Mouse (Mus musculus) lung, postnatal 0 days (tissue): ENCODE results near the gene 2810459M11Rik. TPM values are rescaled to one million over a fixed set of nuclear protein-coding genes. Genes with fewer than 3 reads are reported as not detected.

Source experiments
- ATAC-seq: fragments of 200-750 bp; cut with Nextera tagmentation; 2 replicates; pipeline ENCODE4 v1.8.0; 2017; ENCODE audit warnings: moderate library complexity
- DNase-seq: peaks from one replicate; pipeline ENCODE4 v3.0.0-alpha.2; 2016; ENCODE audit warnings: low spot score
- H3K27ac ChIP-seq: fragments of 300-500 bp; sonication (generic); 2 replicates; pipeline ENCODE4 v1.5.1; 2014; ENCODE audit warnings: antibody characterized with exemption, mild to moderate bottlenecking, low read length, mixed read lengths
- H3K27me3 ChIP-seq: fragments of 300-500 bp; sonication (generic); replicated peaks from 2 replicates; pipeline ENCODE4 v1.6.1; 2014; ENCODE audit warnings: low read length, mixed read lengths; ENCODE audit not compliant: insufficient read depth
- H3K36me3 ChIP-seq: fragments of 300-500 bp; sonication (generic); 2 replicates; pipeline ENCODE4 v1.6.1; 2014; ENCODE audit warnings: low read length, mixed read lengths; ENCODE audit not compliant: insufficient read depth
- H3K4me1 ChIP-seq: fragments of 300-500 bp; sonication (generic); 2 replicates; pipeline ENCODE4 v1.6.1; 2014; ENCODE audit warnings: antibody characterized with exemption, low read depth, low read length, mixed read lengths; ENCODE audit not compliant: insufficient read depth
- H3K4me2 ChIP-seq: fragments of 300-500 bp; sonication (generic); replicated peaks from 2 replicates; pipeline ENCODE4 v1.6.1; 2014; ENCODE audit warnings: low read depth, mild to moderate bottlenecking, low read length, moderate library complexity, mixed read lengths
- H3K4me3 ChIP-seq: fragments of 300-500 bp; sonication (generic); 2 replicates; pipeline ENCODE4 v1.5.1; 2014; ENCODE audit warnings: low read depth, low read length
- H3K9ac ChIP-seq: fragments of 300-500 bp; sonication (generic); replicated peaks from 2 replicates; pipeline ENCODE4 v1.6.1; 2014; ENCODE audit warnings: low read depth, mild to moderate bottlenecking
- H3K9me3 ChIP-seq: fragments of 300-500 bp; sonication (generic); 2 replicates; pipeline ENCODE4 v1.6.1; 2016; ENCODE audit warnings: low read length, mixed read lengths
- CTCF ChIP-seq: IDR thresholded peaks from 2 replicates; pipeline ENCODE4 v1.5.1; 2016; ENCODE audit warnings: antibody characterized with exemption, mild to moderate bottlenecking
- EP300 ChIP-seq: IDR thresholded peaks from 2 replicates; pipeline ENCODE4 v1.6.1; 2016; ENCODE audit warnings: antibody characterized with exemption, mild to moderate bottlenecking, control low read depth
- WGBS: fragments of 180-500 bp; shearing (Covaris S2); extraction: QIAGEN DNeasy Blood & Tissue Kit; methylation state at CpG from one replicate; pipeline ENCODE4 v1.1.7; 2014; 5-methylcytosine and 5-hydroxymethylcytosine counted together
- polyA plus RNA-seq: library from polyadenylated mRNA; unstranded; fragments of >200 nt; fragmentation: Nextera tagmentation; extraction: Ambion mirVana; gene quantifications from 2 replicates; pipeline ENCODE4 v1.2.1, GENCODE M21; 2015

Gene 2810459M11Rik
- polyA plus RNA-seq, 1 experiment from 2014 or later = 0.41 TPM

GRCm38 (mm10) chr1:86038191-86038951 is 7.3 kb upstream of the 2810459M11Rik start:
- TF ChIP-seq EP300 (no peak), CTCF (no peak)
- Histone ChIP-seq H3K9ac (no peak overlapping the region), H3K27ac (peak overlapping the region; percentile 22), H3K36me3 (no peaks in the 10 kb centered on the region), H3K4me1 (no peaks in the 10 kb centered on the region), H3K4me3 (no peak overlapping the region), H3K27me3 (no peaks in the 10 kb centered on the region), H3K4me2 (no peak overlapping the region), H3K9me3 (no peaks in the 10 kb centered on the region)
- peak; percentile 90 for ATAC-seq
- peak; percentile 65 for DNase-seq
- WGBS = 29% methylated on average over 3 of the region's 3 CpGs

DNA sequence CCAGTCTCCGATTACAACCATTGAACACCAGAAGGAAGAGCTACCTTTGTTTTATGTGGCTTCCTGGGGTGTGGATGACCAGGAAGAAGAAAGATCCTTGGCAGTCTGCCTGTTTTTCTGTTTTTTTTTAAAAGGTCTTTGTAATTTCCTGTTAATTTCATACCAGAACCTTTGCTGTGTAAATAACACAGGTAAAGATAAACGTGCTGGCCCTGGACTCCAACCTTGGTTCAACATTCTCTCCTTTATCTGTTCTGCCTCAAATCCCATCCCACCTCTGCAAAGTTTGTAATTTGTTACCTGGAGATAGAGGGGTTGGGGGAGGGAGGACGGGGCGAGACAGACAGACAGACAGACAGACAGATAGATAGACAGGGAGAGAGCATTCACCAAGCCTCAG is 5.5 kb upstream of the 2810459M11Rik start:
- H3K4me2 ChIP-seq = no peak overlapping the region
- H3K4me1 ChIP-seq = no peaks in the 10 kb centered on the region
- H3K9ac ChIP-seq = no peak overlapping the region
- WGBS = 42% methylated on average over 4 of the region's 4 CpGs
- peaks cover 4% of the 10 kb centered on the region for H3K27me3 ChIP-seq
- no peak overlapping the region for H3K4me3 ChIP-seq
- DNase-seq = peak; percentile 18
- H3K27ac ChIP-seq = no peak overlapping the region
- no peak for ATAC-seq
- H3K36me3 ChIP-seq = no peaks in the 10 kb centered on the region
- TF ChIP-seq CTCF (no peak), EP300 (no peak)
- no peaks in the 10 kb centered on the region for H3K9me3 ChIP-seq

- TF ChIP-seq EP300 (no peak), CTCF (no peak)
- no peaks in the 10 kb centered on the region for H3K9me3 ChIP-seq
Observed at GRCm38 (mm10) chr1:86040817-86041216, 4.8 kb upstream of the 2810459M11Rik start.

DNA sequence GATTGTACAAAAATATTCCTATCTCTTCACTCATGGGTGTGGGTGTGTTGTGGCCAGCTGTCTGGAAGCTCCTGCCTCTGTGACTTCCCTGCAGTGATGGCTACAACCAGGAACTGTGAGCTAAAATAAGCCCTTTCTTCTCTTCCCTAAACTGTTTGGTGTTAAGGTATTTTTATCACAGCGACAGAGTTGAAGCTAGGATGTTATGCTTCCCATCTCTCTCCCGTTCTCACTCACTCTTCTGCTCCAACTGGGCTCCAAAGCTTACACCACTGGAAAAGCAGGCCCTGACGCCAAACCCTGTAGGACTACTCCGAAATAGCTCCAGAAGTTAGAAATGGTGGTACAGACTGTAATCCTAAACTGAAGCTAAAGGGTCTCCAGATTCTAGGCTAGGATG is 607 bp upstream of the 2810459M11Rik start:
- peaks cover 19% of the 10 kb centered on the region for H3K27me3 ChIP-seq
- H3K27ac ChIP-seq = no peak overlapping the region
- H3K36me3 ChIP-seq = no peaks in the 10 kb centered on the region
- H3K4me2 ChIP-seq = no peak overlapping the region
- peaks cover 9% of the 10 kb centered on the region; the same call in 1 of the 2 replicates for H3K4me1 ChIP-seq
- no peak overlapping the region for H3K9ac ChIP-seq
- H3K4me3 ChIP-seq = no peak overlapping the region
- 64% methylated on average over 4 of the region's 4 CpGs for WGBS
- no peak for DNase-seq
- H3K9me3 ChIP-seq = no peaks in the 10 kb centered on the region
- TF ChIP-seq CTCF (no peak), EP300 (no peak)
- no peak for ATAC-seq

More at GRCm38 (mm10) chr1:86040817-86041216, 4.8 kb upstream of the 2810459M11Rik start:
- Histone ChIP-seq H3K4me3 (no peak overlapping the region), H3K9ac (no peak overlapping the region), H3K27ac (no peak overlapping the region), H3K4me1 (no peaks in the 10 kb centered on the region), H3K4me2 (no peak overlapping the region), H3K27me3 (peaks cover 10% of the 10 kb centered on the region), H3K36me3 (no peaks in the 10 kb centered on the region)
- WGBS = 89% methylated on average over 3 of the region's 3 CpGs
- ATAC-seq (no peak), DNase-seq (no peak)

DNA sequence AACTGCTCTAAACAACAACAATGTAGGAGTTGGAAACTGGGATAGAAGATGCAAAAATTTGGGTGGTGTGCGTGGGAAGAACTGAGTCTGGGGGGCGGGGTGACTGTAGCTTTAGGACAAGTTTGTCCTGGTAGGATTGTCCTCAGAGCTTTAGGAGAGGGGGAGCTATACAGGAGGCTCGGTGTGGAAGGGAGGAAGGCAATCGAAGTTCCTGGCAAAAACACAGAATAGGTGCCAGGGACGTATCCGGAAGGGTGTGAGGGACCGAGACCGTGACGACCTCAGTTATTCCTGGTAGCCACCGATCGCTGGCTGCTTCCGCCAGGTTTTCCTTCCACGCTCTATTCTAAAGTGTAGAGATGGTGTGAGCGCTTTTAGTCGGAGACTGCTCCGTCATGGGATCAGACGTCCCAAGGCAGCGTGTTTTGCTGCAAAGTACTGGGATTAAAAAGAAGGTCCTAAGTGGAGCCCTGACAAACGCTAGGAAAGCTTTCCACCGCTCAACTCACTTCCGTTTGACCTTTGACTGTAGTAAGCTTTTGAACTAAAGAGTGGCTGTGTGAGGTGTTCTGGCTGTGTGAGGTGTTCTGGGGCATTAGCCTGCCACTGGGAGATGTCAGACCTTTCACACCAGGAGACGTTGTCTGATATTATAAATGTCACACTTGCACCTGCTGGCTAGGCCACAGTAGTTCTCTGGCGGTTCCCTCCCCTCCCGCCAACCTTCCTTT is 1.3 kb downstream of the 2810459M11Rik start:
- Histone ChIP-seq H3K4me3 (peak overlapping the region; percentile 45; the same call in 1 of the 2 replicates), H3K27ac (no peak overlapping the region), H3K36me3 (no peaks in the 10 kb centered on the region), H3K4me2 (peak overlapping the region; percentile 95), H3K4me1 (peaks cover 9% of the 10 kb centered on the region; the same call in 1 of the 2 replicates), H3K9me3 (no peaks in the 10 kb centered on the region), H3K27me3 (peaks cover 19% of the 10 kb centered on the region), H3K9ac (no peak overlapping the region)
- ATAC-seq (no peak), DNase-seq (peak; percentile 14)
- 17% methylated on average over 24 of the region's 24 CpGs for WGBS
- TF ChIP-seq CTCF (no peak), EP300 (no peak)

GRCm38 (mm10) chr1:86048231-86048630 is 2.6 kb downstream of the 2810459M11Rik start:
- 68% methylated on average over 4 of the region's 4 CpGs for WGBS

More at GRCm38 (mm10) chr1:86048231-86048630, 2.6 kb downstream of the 2810459M11Rik start:
- Histone ChIP-seq H3K9ac (no peak overlapping the region), H3K36me3 (no peaks in the 10 kb centered on the region), H3K4me3 (no peak overlapping the region), H3K4me1 (peaks cover 9% of the 10 kb centered on the region; the same call in 1 of the 2 replicates), H3K4me2 (no peak overlapping the region), H3K9me3 (no peaks in the 10 kb centered on the region), H3K27ac (no peak overlapping the region), H3K27me3 (peaks cover 19% of the 10 kb centered on the region)
- DNase-seq (peak; percentile 16), ATAC-seq (no peak)
- TF ChIP-seq CTCF (no peak), EP300 (no peak)
